Mouse (Mus musculus) layer of hippocampus, adult 2 months (tissue): ENCODE measurements around the gene Pam. TPM values are rescaled to one million over a fixed set of nuclear protein-coding genes. Genes with fewer than 3 reads are reported as not detected.
"Not testable (repeated sequence)": the region's sequence is repeated elsewhere in the genome, so short reads cannot be mapped to it uniquely, and the experiment has no call there.

Experiments
- DNase-seq, 2 experiments: peaks; one replicate each; pipeline ENCODE4 v3.0.0; 2022; ENCODE audit warnings: low spot score in 2 of 2
- H3K27ac ChIP-seq: fragments of 200-600 bp; 2 replicates; pipeline ENCODE4 v1.8.1; 2022
- H3K4me3 ChIP-seq: fragments of 200-600 bp; 2 replicates; pipeline ENCODE4 v1.8.1; 2022; ENCODE audit warnings: mild to moderate bottlenecking
- CTCF ChIP-seq: fragments of 200-600 bp; conservative IDR thresholded peaks from 2 replicates; pipeline ENCODE4 v1.8.1; 2022; ENCODE audit warnings: antibody characterized with exemption, mild to moderate bottlenecking, moderate library complexity
- total RNA-seq, 2 experiments: library from RNA; stranded (reverse); gene quantifications; 2 replicates each; pipeline ENCODE4 v1.2.3; 2021

Gene Pam
- total RNA-seq, 2 experiments from 2014 or later: 193 to 200 TPM

GRCm38 (mm10) chr1:97969765-97970164 is 125.7 kb downstream of the Pam start:
- Histone ChIP-seq H3K27ac (no peak overlapping the region; the same call in 1 of the 2 replicates), H3K4me3 (no peak overlapping the region)
- DNase-seq: no peak
- no peak for TF ChIP-seq CTCF

GRCm38 (mm10) chr1:97963711-97964110 is 131.7 kb downstream of the Pam start:
- peak overlapping the region; percentile 76; the same call in 1 of the 2 replicates for H3K27ac ChIP-seq
- no peak for TF ChIP-seq CTCF
- H3K4me3 ChIP-seq: no peak overlapping the region
- no peak for DNase-seq

- DNase-seq: no peak
- H3K4me3 ChIP-seq: no peak overlapping the region
- no peak for TF ChIP-seq CTCF
- peak overlapping the region; percentile 76 for H3K27ac ChIP-seq
These were observed 133.3 kb downstream of the Pam start for GRCm38 (mm10) chr1:97962134-97962533.

- Histone ChIP-seq H3K4me3 (no peak overlapping the region), H3K27ac (peak overlapping the region; percentile 76)
- no peak for DNase-seq
- no peak for TF ChIP-seq CTCF
These were observed 134.8 kb downstream of the Pam start for GRCm38 (mm10) chr1:97960681-97961080.

GRCm38 (mm10) chr1:97960124-97960523 is 135.3 kb downstream of the Pam start:
- TF ChIP-seq CTCF: no peak
- H3K27ac ChIP-seq: peak overlapping the region; percentile 76
- no peak for DNase-seq

GRCm38 (mm10) chr1:97958759-97959158 is 136.7 kb downstream of the Pam start:
- no peak overlapping the region for H3K4me3 ChIP-seq
- H3K27ac ChIP-seq: no peak overlapping the region
- DNase-seq: no peak
- TF ChIP-seq CTCF: no peak

More at GRCm38 (mm10) chr1:97960124-97960523, 135.3 kb downstream of the Pam start:
- H3K4me3 ChIP-seq: no peak overlapping the region

GRCm38 (mm10) chr1:97949258-97949657 is 146.2 kb downstream of the Pam start:
- H3K4me3 ChIP-seq, H3K27ac ChIP-seq, DNase-seq: not testable (repeated sequence)

- no peak overlapping the region for H3K4me3 ChIP-seq
- H3K27ac ChIP-seq: no peak overlapping the region
- DNase-seq: no peak
- TF ChIP-seq CTCF: no peak
These were observed 148.3 kb downstream of the Pam start for GRCm38 (mm10) chr1:97947100-97947499.

- no peak for TF ChIP-seq CTCF
- DNase-seq: no peak
- no peak overlapping the region for H3K4me3 ChIP-seq
- H3K27ac ChIP-seq: no peak overlapping the region
These were observed 151.4 kb downstream of the Pam start for GRCm38 (mm10) chr1:97943908-97944608.

GRCm38 (mm10) chr1:97943402-97943801 is 152.0 kb downstream of the Pam start:
- Histone ChIP-seq H3K27ac (no peak overlapping the region), H3K4me3 (no peak overlapping the region)
- TF ChIP-seq CTCF: no peak
- DNase-seq: no peak

GRCm38 (mm10) chr1:97942966-97943365 is 152.5 kb downstream of the Pam start:
- DNase-seq: no peak
- no peak for TF ChIP-seq CTCF
- no peak overlapping the region for H3K4me3 ChIP-seq
- no peak overlapping the region for H3K27ac ChIP-seq

- TF ChIP-seq CTCF: no peak
- no peak for DNase-seq
- no peak overlapping the region for H3K27ac ChIP-seq
- no peak overlapping the region for H3K4me3 ChIP-seq
These were observed 156.9 kb downstream of the Pam start for GRCm38 (mm10) chr1:97938586-97938985.

- Histone ChIP-seq H3K4me3 (no peak overlapping the region), H3K27ac (no peak overlapping the region)
- no peak for DNase-seq
- no peak for TF ChIP-seq CTCF
These were observed 157.4 kb downstream of the Pam start for GRCm38 (mm10) chr1:97938053-97938452.

GRCm38 (mm10) chr1:97934940-97935339 is 160.5 kb downstream of the Pam start:
- H3K4me3 ChIP-seq: no peak overlapping the region
- TF ChIP-seq CTCF: no peak
- H3K27ac ChIP-seq: no peak overlapping the region
- no peak for DNase-seq
